Mouse (Mus musculus) left cerebral cortex, postnatal 10 days (tissue): ENCODE results near the gene Sac3d1. TPM values are rescaled to one million over a fixed set of nuclear protein-coding genes. Genes with fewer than 3 reads are reported as not detected.

Source experiments
- DNase-seq, 2 experiments: peaks; one replicate each; pipeline ENCODE4 v3.0.0; 2021 to 2022; ENCODE audit warnings: low spot score in 2 of 2, mixed read lengths in 1 of 2; ENCODE audit errors: extremely low spot score in 1 of 2
- intact Hi-C: fragments of 180-260 bp; cut with DNase I; formaldehyde crosslinking; loops from one replicate; pipeline ENCODE4 v1.15.1; 2025
- total RNA-seq, 2 experiments: library from RNA; stranded (reverse); gene quantifications; 2 replicates each; pipeline ENCODE4 v1.2.3; 2021

The Sac3d1 gene
- total RNA-seq, 2 experiments from 2014 or later: 23.0 to 24.7 TPM

- intact Hi-C loops: loop anchor here (5.0 kb wide), 1 partner anchor 37 kb away; the partner anchor contains the start of gene Sac3d1
- no peak for DNase-seq
These were observed 38.4 kb downstream of the Sac3d1 start, which contains the start of gene Tmem262 for GRCm38 (mm10) chr19:6079983-6080480. Tmem262 (plus strand) TSS chr19:6080033.

- DNase-seq: peak; percentile 86 to 89
- intact Hi-C loops: loop anchor here (5.0 kb wide), 1 partner anchor 41 kb away; the partner anchor contains the start of gene Sac3d1
These were observed 41.7 kb downstream of the Sac3d1 start, which contains the start of gene Vps51 for GRCm38 (mm10) chr19:6076564-6077393. Vps51 (minus strand) TSS chr19:6077231.

- intact Hi-C loops: no loop called here
- DNase-seq: no peak
These were observed 44.6 kb downstream of the Sac3d1 start for GRCm38 (mm10) chr19:6073889-6074288.

GRCm38 (mm10) chr19:6071261-6071660, 47.2 kb downstream of the Sac3d1 start:
- intact Hi-C loops: no loop called here

GRCm38 (mm10) chr19:6070571-6071250, 47.7 kb downstream of the Sac3d1 start:
- no peak for DNase-seq
- intact Hi-C loops: no loop called here

More at GRCm38 (mm10) chr19:6071261-6071660, 47.2 kb downstream of the Sac3d1 start:
- no peak for DNase-seq

GRCm38 (mm10) chr19:6069851-6070250, 48.6 kb downstream of the Sac3d1 start:
- intact Hi-C loops: no loop called here

GRCm38 (mm10) chr19:6068951-6069350, 49.5 kb downstream of the Sac3d1 start:
- intact Hi-C loops: no loop called here

More at GRCm38 (mm10) chr19:6069851-6070250, 48.6 kb downstream of the Sac3d1 start:
- DNase-seq: no peak

GRCm38 (mm10) chr19:6067724-6068415, 50.6 kb downstream of the Sac3d1 start, which contains the start of gene Tm7sf2:
Tm7sf2 (minus strand) TSS chr19:6068373.
- DNase-seq: peak; percentile 91 to 94
- intact Hi-C loops: no loop called here

More at GRCm38 (mm10) chr19:6068951-6069350, 49.5 kb downstream of the Sac3d1 start:
- DNase-seq: no peak

- DNase-seq: peak; percentile 72 to 90
- intact Hi-C loops: no loop called here
These were observed 51.3 kb downstream of the Sac3d1 start for GRCm38 (mm10) chr19:6067011-6067723.

- peak in 1 of 2 experiments; percentile 50 for DNase-seq
- intact Hi-C loops: no loop called here
These were observed 51.9 kb downstream of the Sac3d1 start for GRCm38 (mm10) chr19:6066571-6066970.

Other genes starting within 250 kb of the Sac3d1 start
- 10 to 100 TPM; 10.7 to 12.4 TPM for gene Frmd8, start 243.4 kb downstream of the Sac3d1 start, total RNA-seq
- gene Slc25a45, start 240.8 kb downstream of the Sac3d1 start, total RNA-seq: 1 to 10 TPM; 3.4 to 3.8 TPM
- gene Tigd3, start 224.5 kb downstream of the Sac3d1 start, total RNA-seq: 1 to 10 TPM; 6.5 to 8.1 TPM
- 10 to 100 TPM; 76.8 to 80.7 TPM for gene Dpf2, start 205.6 kb downstream of the Sac3d1 start, total RNA-seq
- gene Cdc42ep2, start 193.8 kb downstream of the Sac3d1 start, total RNA-seq: 1 to 10 TPM; 8.3 to 9.8 TPM
- gene Pola2, start 154.4 kb downstream of the Sac3d1 start, total RNA-seq: 10 to 100 TPM in 1 of 2 experiments, 1 to 10 TPM in 1; 8.0 to 10.7 TPM
- gene Slc22a20, start 132.5 kb downstream of the Sac3d1 start, total RNA-seq: not detected
- gene Capn1, start 102.8 kb downstream of the Sac3d1 start, total RNA-seq: 10 to 100 TPM; 18.2 to 19.3 TPM
- gene Syvn1, start 72.1 kb downstream of the Sac3d1 start, total RNA-seq: 10 to 100 TPM; 39.3 to 40.2 TPM
- 10 to 100 TPM; 43.3 to 45.3 TPM for gene Mrpl49, start 60.9 kb downstream of the Sac3d1 start, total RNA-seq
- 100 to 1,000 TPM; 698 to 713 TPM for gene Fau, start 60.8 kb downstream of the Sac3d1 start, total RNA-seq
- gene Znhit2, start 57.5 kb downstream of the Sac3d1 start, total RNA-seq: 10 to 100 TPM; 37.0 to 41.3 TPM
- 10 to 100 TPM; 61.5 to 63.8 TPM for gene Tm7sf2, start 50.3 kb downstream of the Sac3d1 start, total RNA-seq
- 10 to 100 TPM; 90.8 to 94.8 TPM for gene Vps51, start 41.4 kb downstream of the Sac3d1 start, total RNA-seq
- gene Tmem262, start 38.6 kb downstream of the Sac3d1 start, total RNA-seq: not detected
- not detected for gene Gm28374, start 36.4 kb downstream of the Sac3d1 start, total RNA-seq
- 10 to 100 TPM; 36.3 to 37.9 TPM for gene Zfpl1, start 33.7 kb downstream of the Sac3d1 start, total RNA-seq
- under 1 TPM; 0.90 to 0.95 TPM for gene Cdca5, start 33.7 kb downstream of the Sac3d1 start, total RNA-seq
- gene AC131692.1, start 24.2 kb downstream of the Sac3d1 start, total RNA-seq: not detected
- under 1 TPM; 0.13 to 0.18 TPM for gene Naaladl1, start 12.9 kb downstream of the Sac3d1 start, total RNA-seq
- gene Snx15, start 9.7 kb upstream of the Sac3d1 start, total RNA-seq: 10 to 100 TPM; 39.1 to 41.3 TPM
- gene Batf2, start 22.3 kb upstream of the Sac3d1 start, total RNA-seq: under 1 TPM in 1 of 2 experiments, not detected in 1; 0.43 TPM
- 10 to 100 TPM; 58.2 to 59.9 TPM for gene Arl2, start 22.9 kb upstream of the Sac3d1 start, total RNA-seq
- not detected for gene Majin, start 65.7 kb upstream of the Sac3d1 start, total RNA-seq
- gene Gpha2, start 107.7 kb upstream of the Sac3d1 start, total RNA-seq: not detected
- 100 to 1,000 TPM; 214 to 224 TPM for gene Ppp2r5b, start 117.2 kb upstream of the Sac3d1 start, total RNA-seq
- gene Atg2a, start 123.0 kb upstream of the Sac3d1 start, total RNA-seq: 10 to 100 TPM; 32.9 to 34.9 TPM
- 10 to 100 TPM; 45.0 to 49.0 TPM for gene Ehd1, start 158.1 kb upstream of the Sac3d1 start, total RNA-seq
- gene Cdc42bpg, start 187.8 kb upstream of the Sac3d1 start, total RNA-seq: 1 to 10 TPM; 2.6 to 4.8 TPM
- 10 to 100 TPM; 65.8 to 66.4 TPM for gene Men1, start 216.3 kb upstream of the Sac3d1 start, total RNA-seq
- 10 to 100 TPM; 72.1 to 80.9 TPM for gene Map4k2, start 222.5 kb upstream of the Sac3d1 start, total RNA-seq
- gene Sf1, start 245.0 kb upstream of the Sac3d1 start, total RNA-seq: 100 to 1,000 TPM; 178 to 194 TPM